ENCODE assay signal across 11 mouse cellular contexts in the genomic region with DNA sequence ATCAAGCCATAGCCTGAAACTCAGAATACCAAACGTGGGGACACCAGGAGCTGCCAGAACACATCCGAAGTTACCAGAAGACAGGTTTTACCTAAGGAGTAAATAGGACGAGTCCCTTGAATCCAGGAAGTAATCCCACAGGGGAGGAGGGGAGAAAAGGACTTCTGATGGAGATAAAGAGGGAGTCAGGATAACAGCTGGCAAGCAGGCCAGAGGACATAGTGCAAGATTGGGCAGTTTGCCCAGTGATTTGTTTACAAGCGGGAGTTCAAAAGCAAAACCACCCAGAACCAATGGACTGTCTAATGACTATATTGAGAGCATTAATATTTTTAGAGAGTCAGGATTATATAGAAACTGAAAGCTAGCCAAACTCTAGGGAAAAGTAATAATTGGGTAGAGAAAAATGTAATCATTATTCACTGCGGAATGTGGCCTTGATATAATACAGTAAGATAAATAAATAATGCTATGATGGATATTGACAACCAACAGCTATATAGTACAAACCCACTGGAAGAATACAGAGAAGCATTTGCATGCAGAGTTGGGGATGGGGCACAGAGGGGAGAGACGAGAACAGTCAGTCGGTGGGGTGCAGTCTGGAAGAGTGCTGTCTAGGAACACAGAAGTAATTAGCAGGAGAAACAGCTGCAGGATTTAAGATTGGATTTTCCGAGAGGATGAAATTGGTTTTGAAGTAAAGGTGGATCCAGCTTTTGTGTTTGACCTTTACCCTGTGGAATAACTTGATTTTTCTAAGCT.
DNase-seq lines count a peak whose midpoint lies in the region; ATAC-seq and TF ChIP-seq lines count a peak whose summit lies in the region.
"Had no signal": no experiment of that assay in that cellular context is flagged by ENCODE, and none has a peak within 500 bp of the region (broad histone marks: within the 10 kb centered on the region; RNA-seq: fewer than 3 reads in every experiment).

No protein-coding gene starts in this region.

- peak; percentile 94 for DNase-seq in heart, adult 11 months
- DNase-seq in heart, postnatal 25 days (ENCODE audit: low spot score): no peak
- peak; percentile 35 for DNase-seq in limb, embryonic 14.5 days (ENCODE audit: low spot score)
- no peak for DNase-seq in limb, embryonic 10.5 days (ENCODE audit: low spot score)
- peak; percentile 74 to 75 for DNase-seq in lung, postnatal 4 days
- no peak for DNase-seq in left cerebral cortex, adult 18-20 months (ENCODE audit: low spot score in 2 of 2)
- DNase-seq in layer of hippocampus, adult 9-11 months: no peak
- DNase-seq: gastrocnemius, postnatal 36 days; right cerebral cortex, postnatal 25 days had no signal

- H3K4me1 ChIP-seq in limb, embryonic 14.5 days (ENCODE audit: control insufficient read depth, insufficient read depth, low read length): peaks cover 24% of the 10 kb centered on the region
- H3K4me1 ChIP-seq in limb, embryonic 10.5 days: peaks cover 36% of the 10 kb centered on the region
- peaks cover 57% of the 10 kb centered on the region for H3K4me1 ChIP-seq in kidney, embryonic 15.5 days

- TF ChIP-seq POLR2A in limb, embryonic 14.5 days (IDR thresholded peaks at IDR 0.05; ENCODE audit: borderline replicate concordance, extremely low read depth, insufficient read depth, insufficient read length): no peak

- no peak for ATAC-seq in limb, embryonic 14.5 days (ENCODE audit: low FRiP score, low read depth)
- 0 out of 2 replicates have a peak, but pooled peaks have one; percentile 19 for ATAC-seq in kidney, embryonic 15.5 days (replicated peaks; ENCODE audit: low FRiP score)

- WGBS in limb, embryonic 14.5 days: 40% methylated on average over 8 of the region's 8 CpGs
- WGBS in limb, embryonic 10.5 days: 69% methylated on average over 8 of the region's 8 CpGs
- WGBS in kidney, embryonic 15.5 days: 54% methylated on average over 8 of the region's 8 CpGs

- intact Hi-C loops in heart, postnatal 25 days (cut with DNase I): loop anchor here (5.0 kb wide), 1 partner anchor 66 kb away; no protein-coding TSS in a partner anchor

- no peaks in the 10 kb centered on the region for H3K27me3 ChIP-seq in limb, embryonic 14.5 days (ENCODE audit: control insufficient read depth, insufficient read depth, low read length)
- no peaks in the 10 kb centered on the region for H3K27me3 ChIP-seq in limb, embryonic 10.5 days (ENCODE audit: low read depth, poor library complexity, severe bottlenecking)
- no peaks in the 10 kb centered on the region for H3K27me3 ChIP-seq in kidney, embryonic 15.5 days

- no peak overlapping the region for H3K4me3 ChIP-seq in limb, embryonic 14.5 days (replicated peaks; ENCODE audit: low read length)
- no peak overlapping the region for H3K4me3 ChIP-seq in limb, embryonic 10.5 days
- no peak overlapping the region for H3K4me3 ChIP-seq in kidney, embryonic 15.5 days (replicated peaks)
- H3K4me3 ChIP-seq: erythroblast, embryonic 14.5 days had no signal

- no peak overlapping the region for H3K9ac ChIP-seq in limb, embryonic 14.5 days (ENCODE audit: low read depth, low read length, severe bottlenecking)
- H3K9ac ChIP-seq in kidney, embryonic 15.5 days: no peak overlapping the region

- H3K27ac ChIP-seq in limb, embryonic 14.5 days (replicated peaks; ENCODE audit: low read depth, low read length): no peak overlapping the region
- no peak overlapping the region for H3K27ac ChIP-seq in limb, embryonic 10.5 days
- H3K27ac ChIP-seq in kidney, embryonic 15.5 days: no peak overlapping the region

- no peaks in the 10 kb centered on the region for H3K9me3 ChIP-seq in limb, embryonic 14.5 days (ENCODE audit: control insufficient read depth, low read length)
- no peaks in the 10 kb centered on the region for H3K9me3 ChIP-seq in limb, embryonic 10.5 days (replicated peaks)
- H3K9me3 ChIP-seq in kidney, embryonic 15.5 days (replicated peaks): no peaks in the 10 kb centered on the region

- no peaks in the 10 kb centered on the region for H3K36me3 ChIP-seq in limb, embryonic 14.5 days (ENCODE audit: control insufficient read depth, insufficient read depth, low read length)
- no peaks in the 10 kb centered on the region for H3K36me3 ChIP-seq in limb, embryonic 10.5 days
- no peaks in the 10 kb centered on the region for H3K36me3 ChIP-seq in kidney, embryonic 15.5 days

- H3K4me2 ChIP-seq in limb, embryonic 14.5 days (replicated peaks; ENCODE audit: low read depth, low read length, severe bottlenecking): no peak overlapping the region
- H3K4me2 ChIP-seq in kidney, embryonic 15.5 days: no peak overlapping the region

Comparison
In these comparisons a context has a peak if more than half of its experiments do, and no peak if none do; other contexts are left out.
1. DNase-seq: peak in heart, adult 11 months (single experiment), limb, embryonic 14.5 days (single experiment) and lung, postnatal 4 days (2 of 2); none in heart, postnatal 25 days (single experiment), limb, embryonic 10.5 days (single experiment), left cerebral cortex, adult 18-20 months (0 of 2) and layer of hippocampus, adult 9-11 months (single experiment).